ENCODE assay signal across 8 mouse cellular contexts in the genomic region with DNA sequence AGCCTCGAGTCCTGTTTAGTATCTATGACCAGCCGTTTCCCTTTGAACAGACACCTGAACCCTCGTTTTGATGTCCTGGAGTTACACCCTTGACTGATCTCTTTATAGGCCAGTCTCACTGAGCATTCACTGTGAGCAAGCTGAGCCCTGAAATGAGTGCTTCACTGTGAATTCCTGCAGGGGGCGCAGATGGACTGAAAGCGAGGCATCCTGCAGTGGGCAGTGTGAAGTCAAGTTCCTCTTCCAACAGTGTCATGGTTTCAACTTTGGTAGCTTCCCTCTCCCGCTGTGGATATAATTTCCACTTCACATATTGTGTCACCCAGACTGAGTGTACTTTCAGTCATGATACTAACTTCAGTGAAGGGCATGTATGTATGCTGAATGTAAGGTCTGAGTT.
A peak's percentile ranks its signal among the peaks of the same experiment; 100 is the strongest.
DNase-seq lines count a peak whose midpoint lies in the region; ATAC-seq and TF ChIP-seq lines count a peak whose summit lies in the region.

No protein-coding gene starts in this region.

- peak; percentile 63 for DNase-seq in liver
- DNase-seq in embryo, embryonic 10.5 days (ENCODE audit: low spot score): peak; percentile 82
- DNase-seq in kidney, adult 9 months: peak; percentile 83
- peak; percentile 67 for DNase-seq in limb, embryonic 14.5 days (ENCODE audit: low spot score)
- DNase-seq in spleen, postnatal 36 days (ENCODE audit: low spot score in 2 of 2): peak; percentile 75 to 80

- no peak overlapping the region for H3K9ac ChIP-seq in liver, embryonic 12.5 days
- no peak overlapping the region for H3K9ac ChIP-seq in limb, embryonic 14.5 days (ENCODE audit: low read depth, low read length, severe bottlenecking)

- WGBS in liver, embryonic 12.5 days (ENCODE audit: insufficient replicate concordance): 11% methylated on average over 6 of the region's 6 CpGs
- WGBS in limb, embryonic 14.5 days: 23% methylated on average over 6 of the region's 6 CpGs

- no peak overlapping the region for H3K4me2 ChIP-seq in liver, embryonic 12.5 days
- no peak overlapping the region for H3K4me2 ChIP-seq in limb, embryonic 14.5 days (replicated peaks; ENCODE audit: low read depth, low read length, severe bottlenecking)

- ATAC-seq in liver, embryonic 12.5 days: no peak
- peak; percentile 80 for ATAC-seq in granulocyte monocyte progenitor cell, adult 5-6 weeks (replicated peaks; ENCODE audit: poor library complexity, severe bottlenecking)
- ATAC-seq in limb, embryonic 14.5 days (ENCODE audit: low FRiP score, low read depth): peak; percentile 74; the same call in 1 of the 2 replicates
- peak; percentile 97 for ATAC-seq in monocyte, adult 5-6 weeks (replicated peaks; ENCODE audit: insufficient number of reproducible peaks, low FRiP score, low TSS enrichment, poor library complexity, severe bottlenecking)

- H3K27ac ChIP-seq in liver, embryonic 12.5 days: no peak overlapping the region
- no peak overlapping the region for H3K27ac ChIP-seq in limb, embryonic 14.5 days (replicated peaks; ENCODE audit: low read depth, low read length)

- H3K36me3 ChIP-seq in liver, embryonic 12.5 days: no peaks in the 10 kb centered on the region
- H3K36me3 ChIP-seq in limb, embryonic 14.5 days (ENCODE audit: control insufficient read depth, insufficient read depth, low read length): no peaks in the 10 kb centered on the region

- TF ChIP-seq POLR2A in limb, embryonic 14.5 days (IDR thresholded peaks at IDR 0.05; ENCODE audit: borderline replicate concordance, extremely low read depth, insufficient read depth, insufficient read length): no peak

- H3K9me3 ChIP-seq in liver, embryonic 12.5 days (replicated peaks): no peaks in the 10 kb centered on the region
- H3K9me3 ChIP-seq in limb, embryonic 14.5 days (ENCODE audit: control insufficient read depth, low read length): no peaks in the 10 kb centered on the region

- no peak overlapping the region for H3K4me3 ChIP-seq in liver, embryonic 12.5 days
- no peak overlapping the region for H3K4me3 ChIP-seq in limb, embryonic 14.5 days (replicated peaks; ENCODE audit: low read length)

- H3K4me1 ChIP-seq in liver, embryonic 12.5 days: no peaks in the 10 kb centered on the region
- no peaks in the 10 kb centered on the region for H3K4me1 ChIP-seq in limb, embryonic 14.5 days (ENCODE audit: control insufficient read depth, insufficient read depth, low read length)

- H3K27me3 ChIP-seq in liver, embryonic 12.5 days (replicated peaks): no peaks in the 10 kb centered on the region
- H3K27me3 ChIP-seq in limb, embryonic 14.5 days (ENCODE audit: control insufficient read depth, insufficient read depth, low read length): no peaks in the 10 kb centered on the region
